Mouse (Mus musculus) megakaryocyte, embryonic 14.5 days (primary cell): ENCODE data around the gene Rad23b.

Experiments used
- FLI1 ChIP-seq: IDR thresholded peaks from 2 replicates; pipeline ENCODE4 v1.6.1; 2012; ENCODE audit warnings: low read length, inconsistent platforms, mixed read lengths
- GATA1 ChIP-seq: IDR thresholded peaks from 3 replicates; pipeline ENCODE4 v1.6.1; 2012; ENCODE audit warnings: mixed read lengths, low read length, inconsistent platforms, borderline replicate concordance

GRCm38 (mm10) chr4:55370127-55370526 is 20.3 kb downstream of the Rad23b start:
- TF ChIP-seq GATA1 (no peak), FLI1 (no peak)
